Mouse (Mus musculus): Measurements from ENCODE around the gene Ppp1r12a.
"Not testable (repeated sequence)": the region's sequence is repeated elsewhere in the genome, so short reads cannot be mapped to it uniquely, and the experiment has no call there.

The Ppp1r12a gene

DNA sequence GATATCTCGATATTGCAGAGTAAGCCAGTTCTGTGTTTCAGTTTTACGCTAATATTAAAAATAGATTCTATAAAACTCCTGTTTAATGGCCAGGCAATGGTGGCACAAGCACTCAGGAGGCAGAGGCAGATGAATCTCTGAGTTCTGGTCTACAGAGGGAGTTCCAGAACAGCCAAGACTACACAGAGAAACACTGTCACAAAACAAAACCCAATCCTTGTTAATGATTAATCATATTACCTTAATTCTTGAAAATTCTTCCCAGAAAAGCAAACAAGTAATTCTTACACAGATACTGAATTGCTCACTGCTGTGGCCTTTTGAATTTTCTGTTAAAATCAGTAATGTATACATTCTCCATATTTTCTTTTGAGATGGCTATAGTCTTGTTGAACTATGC is 37.0 kb downstream of the Ppp1r12a start:
- DNase-seq (ENCODE audit: low spot score): no peak

DNA sequence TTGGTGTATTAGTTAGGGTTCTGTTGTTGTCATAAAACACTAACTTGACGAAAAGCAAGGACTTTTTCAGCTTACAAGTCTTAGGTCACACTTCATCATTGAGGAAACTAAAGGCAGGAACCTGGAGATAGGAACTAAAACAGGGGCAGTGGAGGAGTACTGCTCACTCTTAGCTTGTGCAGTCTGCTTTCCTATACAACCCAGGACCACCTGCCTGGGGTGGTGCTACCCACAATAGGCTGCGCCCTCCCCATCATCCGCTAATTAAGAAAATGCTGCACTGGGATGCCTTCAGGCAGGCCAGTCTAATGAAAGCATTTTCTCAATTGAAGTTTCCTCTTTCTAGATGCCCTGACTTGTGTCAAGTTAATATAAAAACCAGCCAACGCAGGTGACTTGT is 40.1 kb downstream of the Ppp1r12a start:
- DNase-seq (ENCODE audit: low spot score): no peak

DNA sequence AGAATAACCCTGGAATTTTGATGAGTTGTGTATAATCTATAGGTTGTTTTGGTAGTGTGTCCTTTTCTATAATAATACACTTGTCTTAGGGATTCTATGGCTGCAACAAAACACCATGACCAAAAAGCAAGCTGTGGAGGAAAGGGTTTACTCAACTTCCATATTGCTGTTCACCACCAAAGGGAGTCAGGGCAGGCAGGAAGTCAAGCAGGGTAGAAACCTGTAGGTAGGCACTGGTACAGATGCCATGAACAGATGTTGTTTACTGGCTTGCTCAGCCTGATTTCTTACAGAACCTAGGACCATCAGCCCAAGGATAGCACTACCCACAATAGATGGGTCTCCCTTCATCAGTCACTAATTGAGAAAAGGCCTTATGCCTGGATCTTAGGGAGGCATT is 41.4 kb downstream of the Ppp1r12a start:
- DNase-seq (ENCODE audit: low spot score): no peak

DNA sequence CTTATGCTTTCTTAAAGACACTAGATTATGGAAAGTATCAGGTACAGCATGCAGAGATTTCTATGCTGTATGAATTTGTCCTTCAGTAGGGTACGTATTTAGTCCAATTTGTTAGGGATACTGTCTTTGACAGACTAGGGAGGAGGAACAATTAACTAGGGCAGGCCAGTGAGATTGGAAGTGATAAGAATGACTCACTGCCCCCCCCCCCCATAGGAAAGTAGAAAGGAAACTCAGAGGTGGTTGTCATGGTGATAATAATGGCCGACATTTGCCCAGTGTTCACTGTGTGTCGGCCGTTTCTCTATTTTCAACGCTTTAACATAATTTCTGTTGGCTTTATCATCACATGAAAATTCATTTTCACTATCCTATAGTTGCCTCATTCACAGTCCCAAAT is 47.4 kb downstream of the Ppp1r12a start:
- DNase-seq (ENCODE audit: low spot score): no peak

DNA sequence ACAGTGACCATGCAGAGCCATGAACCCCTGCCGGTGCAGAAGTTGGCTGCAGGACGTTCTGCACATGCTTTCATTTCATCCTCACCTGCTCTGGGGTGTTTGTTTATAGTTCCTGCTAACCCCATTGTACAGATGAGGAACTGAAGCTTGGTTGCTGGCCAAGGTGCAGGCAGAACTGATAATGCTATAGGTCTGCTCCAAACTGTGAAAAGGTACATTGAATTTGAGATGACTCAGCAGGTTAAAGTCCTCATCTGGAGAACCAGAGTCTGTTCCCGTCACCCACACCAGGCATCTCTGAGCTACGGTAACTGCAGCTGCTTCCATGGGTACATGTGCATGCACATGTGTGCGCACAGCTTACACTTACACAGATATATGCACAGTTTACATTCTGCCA is 62.4 kb downstream of the Ppp1r12a start:
- no peak for DNase-seq (ENCODE audit: low spot score)

DNA sequence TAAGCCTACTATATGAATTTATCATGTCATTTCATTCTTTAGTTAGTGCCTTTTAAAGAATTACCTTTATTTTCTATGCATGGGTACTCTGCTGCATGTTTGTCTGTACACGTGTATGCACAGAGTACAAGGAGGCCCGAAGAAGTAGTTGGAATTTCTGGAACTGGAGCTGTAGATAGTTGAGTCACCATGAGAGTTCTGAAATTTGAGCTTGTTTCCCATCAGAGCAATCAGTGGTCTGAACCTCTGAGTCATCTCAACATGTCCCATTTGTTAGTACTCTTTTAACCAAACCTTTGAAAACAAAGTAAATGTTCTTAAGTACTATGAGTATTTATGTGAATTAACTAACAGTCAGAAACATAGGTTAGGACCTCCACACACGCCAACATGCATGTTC is 75.1 kb downstream of the Ppp1r12a start:
- DNase-seq (ENCODE audit: low spot score): no peak

DNA sequence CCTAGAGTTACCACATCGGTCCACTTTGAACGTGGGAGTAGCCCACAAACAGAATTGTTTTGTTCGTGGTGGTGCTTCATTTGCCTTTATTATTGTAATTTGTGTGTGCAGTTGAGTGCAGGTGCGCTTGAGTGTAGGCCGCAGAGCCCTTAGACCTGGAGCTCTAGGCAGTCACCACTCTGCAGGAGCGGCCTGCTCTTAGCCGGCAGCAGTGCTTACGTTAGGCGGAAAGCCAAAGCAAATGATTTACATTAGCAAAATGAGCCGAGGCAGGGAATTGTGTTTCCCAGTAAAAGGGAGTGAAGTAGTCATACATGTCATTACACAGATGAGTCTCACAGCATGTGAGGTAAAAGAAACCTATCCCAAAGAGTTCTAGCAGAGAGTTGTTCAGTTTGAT is 77.1 kb downstream of the Ppp1r12a start:
- no peak for DNase-seq (ENCODE audit: low spot score)

DNA sequence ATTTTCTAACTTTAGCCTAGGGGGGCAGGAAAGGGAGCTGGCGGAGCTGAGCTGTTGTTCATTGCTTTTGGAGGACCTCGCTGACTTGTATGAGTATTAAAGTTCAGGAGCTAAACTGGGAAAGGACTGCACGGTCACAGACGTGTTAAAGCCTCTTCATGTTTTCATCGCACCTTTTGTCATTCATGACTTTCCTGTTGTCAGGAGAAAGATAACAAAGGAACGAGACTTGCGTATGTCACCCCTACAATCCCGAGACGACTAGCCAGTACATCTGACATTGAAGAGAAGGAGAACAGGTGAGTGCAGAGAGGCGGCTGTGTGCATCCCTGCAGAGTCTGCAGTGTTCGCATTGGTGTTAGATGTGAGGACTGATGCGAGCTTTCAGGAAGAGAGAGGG is 88.7 kb downstream of the Ppp1r12a start:
- DNase-seq (ENCODE audit: low spot score): no peak

DNA sequence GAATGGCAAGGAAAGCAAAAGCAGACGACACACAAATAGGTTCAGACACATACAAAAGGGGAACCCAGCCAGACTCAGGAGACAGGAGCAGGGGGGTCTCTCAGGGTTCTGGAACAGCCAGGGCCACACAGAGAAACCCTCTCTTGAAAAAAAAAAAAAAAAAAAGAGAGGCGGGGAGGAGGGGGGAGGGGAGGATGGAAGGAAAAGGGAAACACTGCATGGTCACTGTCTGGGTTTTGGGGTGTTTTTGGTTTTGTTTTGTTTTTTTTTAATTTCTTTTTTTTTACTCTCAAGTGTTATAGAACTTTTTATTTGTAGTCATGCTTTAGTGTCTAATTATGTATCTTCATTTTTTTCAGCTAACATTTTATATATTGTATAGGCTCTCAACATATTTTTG is 89.2 kb downstream of the Ppp1r12a start:
- DNase-seq (ENCODE audit: low spot score): no peak

DNA sequence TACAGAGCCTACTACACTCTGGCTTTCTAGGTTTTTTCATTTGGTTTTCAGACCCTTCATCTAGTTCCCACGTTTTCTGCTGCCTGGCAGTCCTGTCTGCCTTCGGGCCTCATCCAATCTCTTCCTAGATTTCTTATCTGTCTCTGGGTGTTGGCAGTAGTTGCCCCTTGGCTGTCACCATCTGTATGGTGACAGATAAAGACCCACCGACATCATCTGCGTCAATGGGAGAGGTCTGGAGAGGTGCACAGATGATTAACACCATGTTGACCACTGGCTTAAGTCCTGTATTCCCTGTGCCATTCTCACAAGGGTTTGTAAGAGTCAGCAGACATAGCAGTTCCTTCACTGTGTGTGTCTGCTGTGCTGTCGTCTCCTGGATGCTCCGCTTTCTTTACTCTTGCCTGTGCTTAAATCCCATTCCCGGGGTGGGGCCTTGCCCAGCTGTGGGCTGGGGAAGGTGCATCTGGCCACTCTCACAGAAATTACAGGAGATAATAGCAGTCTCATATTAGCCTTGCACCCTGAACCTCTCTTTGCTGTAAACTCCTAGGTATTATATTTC is 93.9 kb downstream of the Ppp1r12a start:
- no peak for DNase-seq (ENCODE audit: low spot score)

DNA sequence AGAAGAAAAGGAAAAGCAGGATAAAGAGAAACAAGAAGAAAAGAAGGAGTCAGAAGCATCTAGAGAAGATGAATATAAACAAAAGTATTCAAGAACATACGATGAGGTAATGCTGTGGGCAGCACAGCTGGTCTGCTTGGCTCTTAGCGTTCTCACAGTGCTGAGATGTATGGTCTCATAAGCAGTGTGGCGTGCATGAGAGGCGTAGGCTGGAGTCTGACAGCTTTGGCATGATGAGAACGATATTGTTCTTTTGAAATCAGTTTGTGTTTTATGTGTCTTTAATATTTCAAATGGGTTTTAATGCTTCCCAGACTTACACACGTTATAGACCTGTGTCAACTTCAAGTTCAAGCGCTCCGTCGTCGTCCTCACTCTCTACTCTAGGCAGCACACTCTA is 98.9 kb downstream of the Ppp1r12a start:
- DNase-seq (ENCODE audit: low spot score): no peak

DNA sequence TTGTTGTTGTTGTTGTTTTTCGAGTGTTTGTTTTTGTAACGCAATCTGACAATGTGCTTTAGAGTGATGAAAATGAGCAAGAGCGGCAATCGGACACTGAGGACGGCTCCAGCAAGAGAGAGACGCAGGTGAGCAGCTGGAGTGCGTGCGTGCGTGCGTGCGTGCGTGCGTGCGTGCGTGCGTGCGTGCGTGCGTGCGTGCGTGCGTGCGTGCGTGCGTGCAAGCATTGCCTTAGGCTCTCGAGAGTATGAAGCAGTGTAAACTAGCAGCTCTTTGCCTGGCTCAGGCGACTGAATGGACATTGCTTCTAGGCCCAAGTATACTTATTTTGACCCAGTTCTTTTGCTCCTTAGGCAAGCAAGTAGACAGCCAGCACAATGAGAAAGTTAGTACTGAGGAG is 102.6 kb downstream of the Ppp1r12a start:
- DNase-seq (ENCODE audit: low spot score): no peak

DNA sequence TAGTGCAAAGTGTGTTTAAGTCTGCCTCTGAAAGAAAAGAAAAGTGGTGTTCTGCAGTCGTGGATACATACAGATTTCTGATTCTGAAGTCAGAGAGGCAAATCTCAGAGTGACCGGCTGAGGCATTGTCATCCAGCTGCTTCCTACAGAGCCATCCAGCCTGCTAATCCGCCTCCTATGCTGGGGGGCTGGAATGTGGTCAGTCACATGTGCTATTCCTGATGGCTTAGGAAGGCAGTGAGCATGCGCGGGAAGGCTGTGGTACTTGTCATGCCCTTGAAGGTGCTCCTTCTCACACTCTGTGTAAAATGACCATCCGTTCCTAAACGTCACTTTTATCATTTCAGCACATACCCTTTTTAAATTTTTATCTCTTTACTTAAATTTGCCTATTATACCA is 109.2 kb downstream of the Ppp1r12a start:
- DNase-seq (ENCODE audit: low spot score): no peak

DNA sequence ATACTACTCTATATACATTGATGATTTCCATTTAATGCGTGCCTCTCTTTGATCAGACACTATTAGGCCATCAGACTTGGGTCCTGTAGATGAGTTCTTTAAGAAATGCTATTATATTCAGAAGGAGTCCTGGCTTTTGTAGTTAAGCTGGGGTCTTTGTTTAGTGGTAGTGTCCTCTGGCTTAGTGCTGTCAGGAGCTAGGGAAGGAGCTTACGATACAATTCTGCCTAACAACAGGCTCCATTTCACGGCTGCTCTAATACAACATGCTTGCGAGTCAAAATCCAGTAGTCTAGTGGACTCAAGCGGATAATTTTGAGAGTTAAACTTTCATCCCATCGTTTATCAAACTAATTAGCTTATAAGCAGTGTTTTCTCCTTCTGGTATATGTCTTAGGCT is 114.7 kb downstream of the Ppp1r12a start:
- no peak for DNase-seq (ENCODE audit: low spot score)

DNA sequence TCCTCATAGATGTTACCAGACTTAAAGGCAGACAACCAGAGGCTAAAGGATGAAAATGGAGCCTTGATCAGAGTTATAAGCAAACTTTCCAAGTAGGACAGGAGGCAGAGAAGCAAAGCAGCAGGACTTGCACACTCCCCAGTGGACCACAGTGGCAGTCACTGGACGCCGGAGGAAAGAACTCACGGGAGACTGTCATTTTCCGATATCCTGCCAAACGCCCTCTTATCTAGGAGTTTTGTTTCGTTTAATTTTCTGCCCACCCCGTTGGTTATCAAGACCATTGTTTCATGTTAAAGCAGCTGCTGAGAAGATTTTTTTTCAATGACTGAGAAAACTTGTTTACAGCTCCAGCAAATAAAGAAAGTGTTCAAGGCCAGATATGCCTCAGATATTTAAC is 115.2 kb downstream of the Ppp1r12a start:
- no peak for DNase-seq (ENCODE audit: low spot score)

DNA sequence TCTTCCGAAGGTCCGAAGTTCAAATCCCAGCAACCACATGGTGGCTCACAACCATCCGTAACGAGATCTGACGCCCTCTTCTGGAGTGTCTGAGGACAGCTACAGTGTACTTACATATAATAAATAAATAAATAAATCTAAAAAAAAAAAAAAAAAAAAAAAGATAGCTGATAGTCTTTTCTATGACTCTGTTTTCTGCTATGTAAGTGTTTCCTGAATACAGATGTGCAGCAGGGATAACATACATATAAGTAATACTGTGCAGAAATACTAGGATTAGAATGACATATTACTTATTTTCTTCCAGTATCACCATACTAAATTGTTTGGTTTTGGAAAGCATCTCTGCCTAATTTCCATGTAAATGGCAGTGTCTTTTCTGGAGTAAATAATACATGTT is 119.1 kb downstream of the Ppp1r12a start:
- DNase-seq (ENCODE audit: low spot score): not testable (repeated sequence)

DNA sequence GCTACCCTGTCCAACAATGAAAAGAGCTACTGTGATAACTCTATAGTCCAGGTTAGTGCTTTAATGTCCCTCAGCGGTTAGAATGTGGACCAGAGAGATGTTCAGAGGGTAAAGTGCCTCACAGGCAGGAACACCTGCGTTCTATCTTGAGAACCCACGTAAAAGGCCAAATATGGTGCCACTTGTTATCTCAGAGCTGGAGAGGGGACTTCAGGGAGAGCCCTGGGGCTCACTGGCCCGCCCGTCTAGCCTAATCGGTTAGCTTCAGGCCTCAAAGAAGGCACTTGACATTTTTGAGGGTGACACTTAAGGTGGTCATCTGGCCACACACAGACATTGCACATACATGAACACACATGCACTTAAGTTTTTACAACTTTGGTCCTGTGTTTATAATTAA is 120.4 kb downstream of the Ppp1r12a start:
- DNase-seq (ENCODE audit: low spot score): no peak

DNA sequence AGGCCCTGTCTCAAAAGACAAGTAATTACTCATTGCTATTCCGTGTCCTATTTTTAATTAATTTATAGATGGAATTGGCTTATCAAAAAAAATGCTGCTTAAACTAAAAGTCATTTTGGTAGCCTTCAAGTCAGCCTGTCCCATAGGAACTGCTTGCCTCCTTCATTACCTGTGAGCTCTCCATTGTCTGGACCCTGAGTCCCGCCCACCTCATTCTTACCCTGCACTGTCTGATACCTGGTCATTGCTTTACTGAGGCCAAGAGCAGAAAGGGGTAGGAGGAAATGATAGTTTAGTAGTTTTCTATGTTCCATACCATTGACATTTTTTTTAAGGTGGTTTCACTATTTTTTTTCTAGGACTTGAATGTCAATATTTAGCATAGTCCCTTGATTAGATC is 121.4 kb downstream of the Ppp1r12a start:
- no peak for DNase-seq (ENCODE audit: low spot score)

DNA sequence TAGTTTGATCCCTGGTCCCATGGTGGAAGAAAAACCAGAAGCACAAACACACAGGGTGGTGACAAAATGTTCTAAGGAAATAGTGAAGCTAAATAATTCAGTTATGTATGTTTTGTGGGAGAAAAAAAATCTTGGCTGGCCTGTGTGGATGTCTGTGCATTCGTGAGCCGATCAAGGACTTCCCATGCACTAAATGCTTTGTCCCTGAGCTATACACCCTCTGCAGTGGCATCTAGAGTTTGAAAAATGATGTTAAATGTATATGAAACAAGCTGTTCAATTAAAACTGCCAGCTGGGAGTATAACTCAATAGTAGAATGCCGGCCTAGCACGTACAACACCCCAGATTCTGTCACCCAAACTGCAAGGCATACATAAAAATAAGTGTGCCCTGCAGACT is 121.8 kb downstream of the Ppp1r12a start:
- DNase-seq (ENCODE audit: low spot score): no peak

DNA sequence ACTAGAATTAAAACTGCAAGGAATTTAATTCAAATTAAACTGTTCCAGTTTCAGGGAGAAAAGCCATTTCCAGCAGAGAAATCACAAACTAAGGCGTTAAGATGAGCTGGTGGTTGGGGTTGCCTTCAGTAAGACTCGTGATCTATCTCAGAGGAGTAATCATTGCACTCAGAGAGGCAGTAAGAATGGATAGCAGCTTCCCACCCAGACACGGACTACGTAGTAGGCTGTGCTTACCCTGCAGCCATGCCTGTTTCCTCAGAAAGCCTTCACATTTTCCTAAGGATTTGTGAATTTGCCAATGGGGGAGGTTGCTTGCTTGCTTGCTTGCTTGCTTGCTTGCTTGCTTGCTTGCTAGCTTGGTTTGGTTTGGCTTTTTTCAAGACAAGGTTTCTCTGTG is 122.5 kb downstream of the Ppp1r12a start:
- DNase-seq (ENCODE audit: low spot score): no peak

DNA sequence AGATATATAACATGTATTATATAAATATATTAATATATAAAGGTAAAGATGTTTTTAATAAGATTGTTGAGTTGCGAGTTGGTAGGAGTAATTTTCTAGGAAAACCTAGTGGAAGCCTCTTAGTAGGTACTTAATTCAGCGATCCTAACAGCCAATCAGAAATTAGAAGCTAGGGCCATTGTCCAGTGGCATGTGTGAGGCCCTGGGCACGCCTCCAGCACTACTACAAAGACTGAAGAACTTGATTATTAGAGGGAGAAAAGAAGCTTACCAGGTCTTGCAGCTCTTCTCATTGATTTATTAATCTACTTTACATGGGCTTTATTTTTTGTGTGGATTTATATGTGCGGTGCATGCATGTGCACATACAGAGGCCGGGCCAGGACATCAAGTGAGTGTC is 123.0 kb downstream of the Ppp1r12a start:
- no peak for DNase-seq (ENCODE audit: low spot score)

DNA sequence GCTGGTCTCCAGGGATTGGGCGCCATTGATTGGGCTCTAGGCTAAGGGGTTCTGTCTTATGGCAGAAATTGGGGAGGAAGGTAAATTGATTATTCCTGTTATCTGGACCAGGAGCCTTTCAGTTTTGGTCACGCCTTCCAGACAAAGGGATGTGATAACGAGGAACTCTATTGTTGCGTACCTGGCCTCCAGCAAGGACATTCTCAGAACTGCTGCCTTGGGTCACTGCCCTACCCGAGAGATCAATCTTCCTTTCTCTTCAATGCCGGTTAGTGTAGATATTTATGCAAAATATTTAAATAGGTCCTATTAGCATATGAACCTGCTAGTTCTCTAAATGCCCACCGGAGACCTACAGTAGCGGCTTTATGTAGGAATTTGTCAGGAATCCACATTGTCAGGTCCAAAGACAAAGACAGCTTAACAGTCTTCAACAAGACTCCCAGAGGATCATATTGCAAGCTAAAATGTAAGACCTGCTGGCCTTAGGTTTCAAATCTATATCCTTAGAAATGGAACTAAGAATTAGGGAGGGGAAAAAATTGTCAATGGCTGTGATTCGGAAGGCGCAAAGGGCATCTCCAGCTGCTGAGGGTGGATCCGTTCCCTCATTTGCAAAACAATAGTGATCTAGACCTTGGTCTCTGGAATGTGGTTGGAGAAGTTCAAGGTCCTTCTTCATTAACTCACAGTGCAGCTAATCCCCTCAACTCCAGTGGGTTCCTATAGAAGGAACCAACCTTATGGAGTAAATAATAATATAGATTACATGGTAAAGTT is 124.9 kb downstream of the Ppp1r12a start:
- no peak for DNase-seq (ENCODE audit: low spot score)

DNA sequence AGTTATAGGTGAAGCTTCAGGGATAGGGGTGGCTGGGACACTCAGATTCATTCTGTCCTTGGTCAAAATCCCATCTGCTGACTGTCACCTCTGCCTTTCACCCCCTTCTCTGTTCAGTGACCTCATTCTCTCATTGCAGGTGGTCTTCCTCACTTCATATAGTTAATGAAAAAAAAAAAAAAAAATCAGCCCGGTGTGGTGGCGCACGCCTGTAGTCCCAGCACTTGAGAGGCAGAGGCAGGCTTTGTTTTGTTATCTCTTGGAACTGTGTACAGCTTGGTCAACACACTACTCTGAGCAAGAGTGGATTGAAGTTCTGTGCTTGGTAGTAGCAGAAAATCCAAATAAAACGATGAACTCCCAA is 125.4 kb downstream of the Ppp1r12a start:
- no peak for DNase-seq (ENCODE audit: low spot score)

DNA sequence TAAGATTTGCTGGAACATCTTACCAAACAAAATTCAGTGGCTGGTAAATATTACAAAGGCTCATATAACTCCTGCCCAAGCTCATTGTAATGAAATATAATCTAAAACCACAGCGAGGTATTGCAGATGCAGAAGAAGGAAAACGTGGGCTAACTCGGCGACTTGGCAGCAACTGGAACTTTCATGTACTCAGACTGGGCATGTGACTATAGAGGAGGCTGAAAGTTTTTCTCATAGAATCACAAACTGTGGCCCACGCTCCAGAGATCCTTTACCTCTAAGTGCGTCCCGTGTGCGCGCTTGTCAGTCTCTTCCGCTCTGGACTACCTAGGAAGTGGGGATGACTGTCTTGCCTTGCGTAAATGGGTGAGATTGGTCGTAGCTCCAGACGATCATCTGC is 128.1 kb downstream of the Ppp1r12a start:
- no peak for DNase-seq (ENCODE audit: low spot score)

Measured in adipocyte (in vitro differentiated cells).